Mouse (Mus musculus) left cerebral cortex, adult 18-20 months (tissue): ENCODE data around the gene Lpo. TPM values are rescaled to one million over a fixed set of nuclear protein-coding genes. Genes with fewer than 3 reads are reported as not detected.
A peak's percentile ranks its signal among the peaks of the same experiment; 100 is the strongest.

ENCODE experiments used
- DNase-seq, 2 experiments: peaks; one replicate each; pipeline ENCODE4 v3.0.0; 2021 to 2022; ENCODE audit warnings: low spot score in 2 of 2, mixed read lengths in 1 of 2
- long read RNA-seq, 2 experiments: library from polyadenylated mRNA; stranded (forward); transcript quantifications; one replicate each; pipeline ENCODE4 v2.0.0; 2021
- total RNA-seq, 2 experiments: library from RNA; stranded (reverse); gene quantifications; 2 replicates each; pipeline ENCODE4 v1.2.3; 2021

The Lpo gene
- total RNA-seq: under 1 TPM; 0.28 to 0.37 TPM
- long read RNA-seq, experiment 1, partial matches to known transcripts: 0 of 1 reads
- long read RNA-seq, experiment 1, other reads (novel, unspliced or antisense): 1 of 1 reads
- long read RNA-seq, experiment 2, partial matches to known transcripts: 0 of 1 reads
- long read RNA-seq, experiment 2, other reads (novel, unspliced or antisense): 1 of 1 reads

- DNase-seq: no peak
Measured at GRCm38 (mm10) chr11:87828239-87828900, at the start of gene Lpo. Gene Lpo, minus strand, starts transcription at chr11:87828289.

GRCm38 (mm10) chr11:87875436-87875835 is 47.3 kb upstream of the Lpo start, which contains the start of gene Epx:
Gene Epx, minus strand, starts transcription at chr11:87875536.
- DNase-seq: no peak

- DNase-seq: no peak
Measured at GRCm38 (mm10) chr11:87871766-87872165, 43.7 kb upstream of the Lpo start.

- no peak for DNase-seq
Measured at GRCm38 (mm10) chr11:87870096-87870495, 42.0 kb upstream of the Lpo start.

- peak; percentile 16 to 30 for DNase-seq
Measured at GRCm38 (mm10) chr11:87866891-87867290, 38.8 kb upstream of the Lpo start.

- DNase-seq: no peak
Measured at GRCm38 (mm10) chr11:87862805-87863204, 34.7 kb upstream of the Lpo start.

GRCm38 (mm10) chr11:87860426-87860825 is 32.3 kb upstream of the Lpo start:
- DNase-seq: no peak

- DNase-seq: no peak
Measured at GRCm38 (mm10) chr11:87859273-87859672, 31.2 kb upstream of the Lpo start.

- no peak for DNase-seq
Measured at GRCm38 (mm10) chr11:87854550-87854949, 26.5 kb upstream of the Lpo start.

- peak; percentile 31 to 47 for DNase-seq
Measured at GRCm38 (mm10) chr11:87853597-87853954, 25.5 kb upstream of the Lpo start.

- DNase-seq: peak; percentile 90 to 92
Measured at GRCm38 (mm10) chr11:87852690-87853596, 24.9 kb upstream of the Lpo start, which contains the start of gene Mks1. Gene Mks1, plus strand, starts transcription at chr11:87853215.

GRCm38 (mm10) chr11:87847884-87848283 is 19.8 kb upstream of the Lpo start:
- no peak for DNase-seq

GRCm38 (mm10) chr11:87846968-87847600 is 19.0 kb upstream of the Lpo start:
- no peak for DNase-seq

- no peak for DNase-seq
Measured at GRCm38 (mm10) chr11:87841436-87841835, 13.3 kb upstream of the Lpo start.

- DNase-seq: no peak
Measured at GRCm38 (mm10) chr11:87840676-87841075, 12.6 kb upstream of the Lpo start.

GRCm38 (mm10) chr11:87821502-87821901 is 6.6 kb downstream of the Lpo start:
- DNase-seq: no peak

- DNase-seq: no peak
Measured at GRCm38 (mm10) chr11:87817443-87817773, 10.7 kb downstream of the Lpo start.

- peak; percentile 45 to 57 for DNase-seq
Measured at GRCm38 (mm10) chr11:87816707-87817442, 11.2 kb downstream of the Lpo start.

- no peak for DNase-seq
Measured at GRCm38 (mm10) chr11:87814831-87815230, 13.3 kb downstream of the Lpo start.

GRCm38 (mm10) chr11:87811396-87811795 is 16.7 kb downstream of the Lpo start:
- no peak for DNase-seq

- DNase-seq: no peak
Measured at GRCm38 (mm10) chr11:87808236-87808635, 19.9 kb downstream of the Lpo start.
